Mouse (Mus musculus): Measurements from ENCODE around the gene Smurf1.

Gene Smurf1

DNA sequence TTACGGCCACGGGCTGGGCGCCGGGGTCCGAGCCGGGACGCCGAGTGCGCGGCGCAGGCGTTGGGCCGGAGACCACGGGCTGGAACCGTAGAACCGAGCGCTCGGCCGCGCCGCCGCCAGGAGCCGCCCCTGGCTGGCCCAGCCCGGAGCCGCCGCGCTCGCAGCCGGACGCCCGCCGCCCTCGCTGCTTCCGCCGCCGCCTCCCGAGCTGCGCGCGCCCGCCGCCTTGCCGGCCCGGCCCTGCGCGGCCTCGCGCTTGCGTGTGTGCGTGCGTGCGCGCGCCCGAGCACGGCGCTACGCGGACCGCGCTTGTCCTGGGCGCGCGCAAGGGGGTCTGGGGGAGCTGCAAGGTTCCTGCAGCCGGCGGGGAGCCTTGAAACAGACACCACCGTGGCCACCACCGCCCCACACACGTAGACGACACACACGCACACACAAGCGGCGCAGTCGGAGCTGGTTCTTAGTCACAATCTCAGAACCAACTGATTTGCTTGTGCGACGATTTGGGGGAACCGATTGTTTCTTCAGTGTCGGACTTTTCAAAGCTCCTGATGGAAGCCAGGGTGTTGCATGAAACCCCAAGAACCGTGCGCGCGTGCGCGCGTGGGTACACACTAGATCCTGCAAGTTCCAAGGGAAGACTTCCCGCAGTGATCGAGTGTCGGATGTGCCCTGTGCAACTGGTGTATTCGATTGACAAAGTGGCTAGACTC lies at the start of gene Smurf1:
Smurf1 (minus strand) TSS at position 209 of the 713 bp plus-strand sequence.
- peak; percentile 92 for DNase-seq (ENCODE audit: extremely low spot score)

DNA sequence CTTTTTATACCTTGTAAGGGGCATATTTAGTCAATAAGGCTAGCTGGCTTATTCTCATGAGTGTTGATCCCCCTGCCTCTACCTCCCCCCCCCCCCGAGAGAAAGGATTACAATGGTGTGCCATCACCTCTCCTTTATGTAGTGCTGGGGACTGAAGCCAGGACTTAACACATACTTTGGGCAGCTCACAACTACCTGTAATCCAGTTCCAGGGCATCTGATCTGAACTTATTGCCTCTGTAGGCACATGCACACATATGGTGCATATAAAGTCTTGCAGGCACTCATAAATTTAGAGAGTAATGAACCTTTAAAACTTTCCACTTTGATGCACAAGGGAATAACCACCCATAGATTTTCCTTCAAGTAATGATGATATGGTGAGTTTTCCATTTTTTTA lies 48.6 kb upstream of the Smurf1 start:
- DNase-seq (ENCODE audit: extremely low spot score), result no peak

DNA sequence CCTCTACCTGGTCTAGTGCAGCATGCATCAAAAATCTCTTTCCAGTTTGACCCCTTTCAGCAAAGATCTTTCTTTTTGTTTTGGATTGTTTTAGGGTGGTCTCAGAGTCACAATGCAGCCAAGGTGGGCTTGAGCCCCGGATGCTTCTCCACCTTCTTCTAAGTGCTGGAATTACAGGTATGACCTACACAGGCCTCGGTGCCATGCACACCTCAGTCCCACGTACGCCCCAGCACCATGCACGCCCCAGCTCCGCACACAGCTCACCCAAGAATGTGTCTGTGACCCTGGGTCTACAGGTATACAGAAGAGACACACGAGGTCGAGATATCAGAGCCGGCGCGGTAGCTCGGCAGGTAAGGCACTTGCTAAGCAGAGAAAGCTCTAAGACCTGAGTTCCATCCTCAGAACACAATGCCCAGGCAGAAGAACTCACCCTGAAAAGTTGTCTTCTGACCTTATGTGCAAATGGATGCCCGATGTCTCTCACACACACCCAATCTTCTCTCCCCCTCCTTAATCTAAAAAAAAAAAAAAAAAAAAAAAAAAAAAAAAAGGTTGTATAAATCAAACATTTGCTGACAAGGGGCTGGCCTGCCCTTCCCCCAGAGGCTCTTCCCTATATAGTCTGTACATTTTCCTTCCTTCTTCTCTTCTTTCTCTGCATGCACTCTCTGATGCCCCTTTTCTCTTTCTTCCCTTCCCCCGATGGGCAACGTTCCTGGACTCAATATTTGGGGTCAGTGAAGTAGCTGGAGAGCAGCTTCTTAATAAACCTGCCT lies 43.4 kb upstream of the Smurf1 start:
- no peak for DNase-seq (ENCODE audit: extremely low spot score)

DNA sequence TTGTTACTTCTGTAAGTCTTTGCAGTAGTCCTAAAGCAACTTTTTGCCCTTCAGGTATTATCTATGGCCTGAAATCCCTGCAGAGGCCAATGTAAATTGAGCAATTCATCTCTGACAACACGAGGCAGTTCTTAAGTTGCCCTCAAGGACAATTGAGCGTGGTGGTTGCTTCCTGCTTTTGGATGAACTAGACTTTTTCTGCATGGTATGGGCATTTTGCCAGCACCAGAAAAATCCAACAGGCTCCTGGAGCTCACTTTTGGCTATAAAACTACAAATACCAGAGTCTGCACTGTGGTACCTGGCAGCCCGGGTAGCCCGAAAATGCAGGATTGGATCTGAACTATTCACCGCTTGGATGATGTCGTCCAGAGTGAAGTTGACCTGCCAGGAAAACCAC lies 39.9 kb upstream of the Smurf1 start:
- DNase-seq (ENCODE audit: extremely low spot score), result no peak

DNA sequence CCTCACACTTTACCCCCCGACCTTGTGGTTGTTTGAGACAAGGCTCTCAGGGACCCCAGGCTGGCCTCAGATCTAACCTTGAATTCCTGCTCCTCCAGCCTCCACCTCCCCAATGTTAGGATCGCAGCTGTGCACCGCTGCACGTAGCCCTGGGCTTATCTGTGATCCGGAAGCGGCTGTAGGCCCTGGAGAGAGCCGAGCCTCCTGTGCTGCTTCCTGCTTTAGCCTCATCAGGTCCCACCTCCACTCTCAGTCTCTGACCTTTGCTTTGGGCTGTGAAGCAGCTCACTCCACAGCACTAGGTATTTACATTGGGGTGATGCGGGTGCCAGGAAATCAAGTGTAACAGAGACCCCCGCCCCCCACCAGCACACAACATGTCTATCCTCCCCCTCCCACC lies 38.8 kb upstream of the Smurf1 start:
- DNase-seq (ENCODE audit: extremely low spot score), result no peak

DNA sequence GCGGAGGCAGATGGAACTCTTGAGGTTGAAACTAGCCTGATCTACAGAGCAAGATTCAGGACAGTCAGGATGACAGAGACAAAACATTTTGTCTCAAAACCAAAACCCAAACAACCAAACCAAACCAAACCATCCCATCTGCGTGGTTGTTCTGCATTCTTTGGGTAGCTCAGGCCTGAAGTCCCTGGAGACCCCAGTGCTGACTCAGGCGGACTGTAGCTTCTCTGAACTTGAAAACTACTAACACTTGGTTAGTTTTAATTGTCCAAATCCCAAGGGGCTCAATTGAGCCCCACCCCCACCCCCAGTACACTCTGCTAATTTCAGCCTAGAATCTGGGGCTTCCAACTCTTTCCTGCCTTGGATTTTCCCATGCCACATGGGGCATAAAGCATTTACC lies 37.7 kb upstream of the Smurf1 start:
- no peak for DNase-seq (ENCODE audit: extremely low spot score)

DNA sequence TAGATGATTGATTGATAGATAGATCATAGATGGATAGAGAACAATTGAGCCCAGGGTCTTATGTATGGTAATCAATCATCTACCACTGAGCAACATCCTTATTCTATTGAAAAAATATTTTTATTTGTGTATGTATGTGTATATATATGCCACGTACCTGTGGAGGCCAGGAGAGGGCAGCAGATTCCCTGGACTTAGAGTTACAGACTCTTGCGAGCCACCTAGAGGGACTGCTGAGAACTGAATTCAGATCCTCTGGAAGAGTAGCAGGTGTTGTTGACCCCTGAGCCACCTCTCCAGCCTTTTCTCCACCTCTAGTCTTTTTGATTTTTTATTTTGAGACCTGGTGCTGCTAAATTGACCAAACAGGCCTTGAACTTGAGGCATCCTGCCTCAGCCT lies 32.8 kb upstream of the Smurf1 start:
- DNase-seq (ENCODE audit: extremely low spot score), result no peak

DNA sequence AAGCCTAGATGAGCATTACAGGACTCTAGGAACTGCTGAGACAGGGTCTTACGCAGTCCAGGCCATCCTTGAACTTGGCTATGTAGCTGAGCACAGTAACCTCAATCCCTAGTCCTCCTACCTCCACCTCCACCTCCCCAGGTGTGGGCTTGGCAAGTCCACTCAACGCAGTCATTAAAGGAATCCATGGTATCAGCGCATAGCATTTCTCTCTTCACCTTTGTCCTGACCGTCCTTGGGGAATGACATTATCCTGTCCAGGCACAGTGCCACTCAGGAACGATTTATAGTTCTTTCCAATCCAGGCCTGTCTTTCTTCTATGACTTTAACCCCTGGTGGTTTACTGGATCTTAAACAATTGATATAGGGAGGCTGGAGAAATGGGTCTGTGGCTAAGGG lies 24.8 kb upstream of the Smurf1 start:
- no peak for DNase-seq (ENCODE audit: extremely low spot score)

DNA sequence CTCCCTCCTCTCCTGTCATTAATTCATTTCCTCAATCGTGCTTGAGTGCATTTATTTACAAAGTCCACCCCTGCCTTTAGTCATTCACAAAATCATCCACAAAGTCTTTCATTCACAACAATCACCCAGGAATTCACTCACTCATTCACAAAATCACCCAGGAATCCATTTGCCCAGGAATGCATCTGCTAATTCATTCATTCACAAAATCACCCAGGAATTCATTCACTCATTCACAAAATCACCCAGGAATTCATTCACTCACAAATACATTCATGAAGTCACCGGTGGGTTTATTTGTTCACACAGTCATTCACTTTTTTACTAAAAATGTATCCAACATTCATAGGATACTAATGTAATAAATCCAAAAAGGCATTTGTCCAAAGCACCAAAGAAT lies 24.4 kb upstream of the Smurf1 start:
- DNase-seq (ENCODE audit: extremely low spot score), result no peak

DNA sequence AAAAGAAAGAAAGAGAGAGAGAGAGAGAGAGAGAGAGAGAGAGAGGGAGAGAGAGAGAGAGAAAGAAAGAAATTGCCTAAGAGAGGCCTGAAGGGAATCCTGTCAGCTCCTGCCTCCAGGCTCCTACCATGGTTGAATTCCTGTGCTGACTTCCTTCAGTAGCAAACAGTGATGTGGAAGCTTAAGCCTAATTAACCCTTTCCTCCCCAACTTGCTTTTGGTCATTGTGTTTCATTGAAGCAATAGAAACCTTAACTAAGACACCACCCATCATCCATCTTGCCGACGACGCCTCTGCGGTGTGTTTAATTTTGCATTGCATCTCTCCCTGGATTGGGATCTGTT lies 23.4 kb upstream of the Smurf1 start:
- DNase-seq (ENCODE audit: extremely low spot score), result no peak

DNA sequence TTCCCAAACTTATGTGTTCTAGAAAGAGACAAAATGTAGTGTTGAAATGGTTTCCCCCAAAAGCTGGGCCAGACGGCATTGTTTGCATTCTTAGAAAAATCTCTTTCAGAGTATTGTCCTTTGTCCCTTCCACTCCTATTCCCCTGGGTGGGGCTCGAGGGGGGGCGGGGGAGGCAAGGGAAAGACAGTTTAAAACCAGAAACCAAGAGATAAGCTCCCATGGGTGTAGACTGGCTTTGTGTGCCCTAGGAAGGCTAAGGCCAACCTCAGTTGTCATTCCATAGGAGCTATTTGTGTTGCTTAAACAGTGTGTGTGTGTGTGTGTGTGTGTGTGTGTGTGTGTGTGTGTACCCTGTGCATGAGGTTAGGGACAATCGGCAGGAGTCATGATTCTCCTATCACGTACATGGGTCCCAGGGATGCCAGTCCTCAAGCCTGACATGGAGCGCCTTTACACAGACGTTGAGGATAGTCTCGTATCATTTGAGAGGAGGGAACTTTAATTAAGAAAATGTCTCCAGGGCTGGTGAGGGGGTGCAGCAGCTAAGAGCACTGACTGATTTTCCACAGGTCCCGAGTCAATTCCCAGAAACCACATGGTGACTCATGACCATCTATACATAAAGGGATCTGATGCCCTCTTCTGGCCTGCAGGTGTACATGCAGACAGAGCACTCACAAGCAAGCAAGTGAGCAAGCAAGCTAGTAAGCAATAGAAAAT lies 22.9 kb upstream of the Smurf1 start:
- peak; percentile 60 for DNase-seq (ENCODE audit: extremely low spot score)

DNA sequence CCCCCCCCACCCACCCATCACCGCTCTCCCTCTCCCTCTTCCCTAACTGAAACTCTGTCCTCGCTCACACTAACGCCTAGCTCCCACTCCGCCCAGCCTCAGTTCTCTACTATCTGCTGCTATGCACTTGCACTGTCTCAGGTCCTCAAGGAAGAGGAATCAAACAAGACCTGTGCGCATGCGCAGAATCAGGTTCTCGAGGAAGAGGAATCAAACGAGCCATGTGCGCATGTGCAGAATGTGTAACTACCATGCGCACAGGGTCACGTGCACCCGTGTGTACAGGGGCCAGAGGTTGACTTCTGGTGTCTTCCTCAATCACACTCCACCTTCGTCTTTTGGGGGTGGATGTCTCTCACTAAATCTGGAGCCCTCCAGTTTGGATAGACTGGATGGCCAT lies 21.9 kb upstream of the Smurf1 start:
- no peak for DNase-seq (ENCODE audit: extremely low spot score)

DNA sequence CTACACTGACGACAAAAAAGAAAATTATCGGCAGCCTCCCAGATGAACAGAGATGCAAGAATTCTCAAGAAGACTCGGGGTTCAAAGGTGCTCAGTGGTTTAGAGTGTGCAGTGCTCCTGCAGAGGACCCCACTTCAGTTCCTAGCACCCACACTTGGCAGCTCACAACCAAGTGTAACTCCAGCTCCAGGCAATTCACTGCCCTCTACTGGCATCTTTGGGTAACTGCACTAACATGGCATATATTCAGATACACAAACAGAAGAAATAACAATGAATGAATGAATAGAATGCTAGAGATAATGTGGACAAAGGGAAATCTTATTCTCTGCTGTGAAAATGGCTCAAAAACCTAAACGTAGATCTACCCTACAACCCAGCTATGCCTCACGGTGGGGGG lies 19.2 kb upstream of the Smurf1 start:
- no peak for DNase-seq (ENCODE audit: extremely low spot score)

DNA sequence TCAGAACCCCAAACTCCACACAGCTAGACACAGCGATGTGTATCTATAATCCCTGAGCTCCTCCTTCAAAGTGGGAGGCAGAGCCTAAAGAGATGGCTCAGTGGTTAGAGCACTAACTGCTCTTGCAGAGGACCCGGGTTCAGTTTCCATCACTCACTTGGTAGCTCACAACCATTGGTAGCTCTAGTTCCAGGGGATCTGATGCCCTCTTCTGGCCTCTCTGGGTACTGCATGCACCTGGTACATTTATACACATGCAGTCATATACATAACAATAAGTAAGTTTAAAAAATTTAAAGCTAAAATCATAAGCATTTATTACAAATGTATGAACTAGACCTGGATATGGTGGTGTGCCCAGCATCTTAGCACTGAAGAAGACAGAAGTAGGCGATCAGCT lies 17.6 kb upstream of the Smurf1 start:
- no peak for DNase-seq (ENCODE audit: extremely low spot score)

DNA sequence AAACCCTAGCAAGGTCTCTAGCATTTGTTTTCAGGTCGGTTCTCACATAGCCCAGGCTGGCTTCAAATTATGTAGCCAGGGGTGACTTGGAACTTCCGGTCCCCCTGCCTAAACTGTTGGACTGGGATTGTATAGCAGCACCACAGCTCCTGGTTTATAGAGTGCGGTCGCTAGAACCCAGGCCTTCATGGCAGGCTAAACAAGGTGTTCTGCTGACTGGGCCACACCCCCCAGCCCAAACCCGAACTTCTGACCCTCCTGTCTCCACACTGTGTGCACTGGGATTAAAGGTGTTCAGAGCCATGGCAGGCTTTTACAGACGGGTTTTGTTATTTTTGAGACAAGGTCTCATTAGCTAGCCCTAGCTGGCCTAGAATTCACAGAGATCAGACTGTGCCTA lies 13.5 kb upstream of the Smurf1 start:
- no peak for DNase-seq (ENCODE audit: extremely low spot score)

DNA sequence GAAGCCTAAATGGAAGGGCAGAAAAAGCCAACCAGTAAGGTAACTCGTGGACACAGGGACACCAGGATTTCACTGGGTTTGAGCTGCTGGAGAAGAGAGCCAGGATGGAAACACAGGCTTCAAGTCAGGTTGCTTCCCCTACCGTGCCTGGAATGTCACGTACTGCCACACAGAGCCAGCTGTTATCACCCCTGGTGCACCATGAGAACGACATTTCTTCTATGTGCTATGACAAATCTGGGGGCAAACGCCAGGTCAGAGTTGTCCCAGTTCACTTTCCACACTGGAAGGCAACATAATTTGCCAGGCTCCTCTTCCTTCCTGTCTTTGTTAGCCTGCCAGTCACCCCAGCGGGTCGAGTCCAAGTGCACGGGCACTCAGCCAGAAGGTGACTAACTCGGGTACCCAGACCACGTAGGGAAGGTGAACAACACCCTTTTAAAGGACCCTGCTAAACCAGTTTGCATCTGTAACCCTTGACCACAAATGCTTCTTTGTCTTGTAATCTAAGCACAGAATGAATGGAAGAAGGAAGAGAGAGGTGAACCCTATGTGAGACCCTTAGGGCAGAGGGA lies 13.0 kb upstream of the Smurf1 start:
- no peak for DNase-seq (ENCODE audit: extremely low spot score)

DNA sequence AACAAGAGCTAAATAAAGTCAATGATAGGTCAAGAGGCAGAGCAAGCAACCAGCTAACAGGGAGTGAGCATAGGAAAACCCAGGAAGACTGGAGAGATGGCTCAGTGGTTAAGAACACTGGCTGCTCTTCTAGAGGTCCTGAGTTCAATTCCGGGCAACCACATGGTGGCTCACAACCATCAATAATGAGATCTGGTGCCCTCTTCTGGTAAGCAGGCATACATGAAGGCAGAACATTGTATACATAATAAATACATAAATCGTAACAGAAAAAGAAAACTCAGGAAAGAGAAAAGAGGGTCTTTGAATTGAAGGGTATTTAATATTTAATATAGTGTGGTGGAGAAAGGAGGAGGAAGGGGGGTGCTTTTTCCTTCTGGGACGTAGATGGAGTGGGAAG lies 5.6 kb upstream of the Smurf1 start:
- no peak for DNase-seq (ENCODE audit: extremely low spot score)

DNA sequence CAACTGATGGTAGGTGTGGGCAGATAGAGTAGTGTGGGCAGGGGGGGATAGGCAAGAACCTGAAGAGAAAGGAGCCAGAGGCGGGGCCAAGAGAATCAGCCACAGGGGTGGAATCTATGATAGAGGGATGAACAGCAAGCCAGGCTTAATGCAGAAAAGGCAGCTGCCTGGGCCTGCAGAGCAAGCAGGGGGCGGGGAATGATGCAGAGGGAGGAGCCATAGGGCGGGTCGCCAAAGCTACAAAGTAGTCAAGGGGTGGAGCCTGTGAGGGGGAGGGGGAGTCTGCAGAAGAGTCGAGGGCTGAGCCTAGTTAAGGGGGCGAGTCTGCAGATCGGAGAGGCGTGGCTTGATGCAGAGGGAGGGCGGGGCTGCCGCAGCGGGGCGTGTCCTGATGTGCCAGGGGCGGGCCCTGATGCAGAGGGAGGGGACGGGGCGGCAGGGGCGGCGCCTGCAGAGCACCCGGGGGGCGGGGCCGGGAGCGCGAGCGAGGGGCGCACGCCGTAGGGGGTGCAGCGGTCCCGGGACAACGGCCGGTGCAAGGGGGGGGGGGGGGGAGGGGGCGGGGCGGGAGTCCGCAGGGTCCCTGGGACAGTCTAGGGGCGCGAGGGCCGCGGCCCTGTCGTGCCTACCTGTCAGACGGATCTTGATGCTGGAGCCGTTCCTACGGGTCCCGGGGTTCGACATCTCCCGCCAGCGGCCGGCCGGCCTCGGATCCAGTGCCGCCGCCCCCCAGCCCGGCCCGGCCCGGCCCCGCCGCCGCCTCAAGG lies 592 bp downstream of the Smurf1 start:
- peak; percentile 98 for DNase-seq (ENCODE audit: extremely low spot score)

DNA sequence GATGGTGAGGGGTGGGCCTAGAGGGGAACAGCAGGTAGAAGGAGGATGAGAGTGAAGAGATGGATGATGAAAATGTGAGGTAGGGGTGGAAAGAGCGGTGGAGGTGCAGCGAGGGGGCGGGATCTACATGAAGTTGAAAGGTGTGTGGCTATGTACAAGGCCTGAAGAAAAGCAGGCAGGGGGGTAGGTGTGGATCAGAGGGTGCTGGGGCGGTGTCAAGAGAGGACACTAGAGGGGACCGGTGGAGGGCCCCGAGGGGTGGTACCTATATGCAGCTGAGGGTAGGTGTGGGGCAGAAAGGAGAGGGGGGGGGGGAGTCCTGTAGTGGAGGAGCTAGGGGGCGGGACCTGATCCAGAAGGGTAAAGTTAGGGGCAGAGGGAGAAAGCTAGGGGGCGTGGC lies 1.2 kb downstream of the Smurf1 start:
- DNase-seq (ENCODE audit: extremely low spot score), result no peak

DNA sequence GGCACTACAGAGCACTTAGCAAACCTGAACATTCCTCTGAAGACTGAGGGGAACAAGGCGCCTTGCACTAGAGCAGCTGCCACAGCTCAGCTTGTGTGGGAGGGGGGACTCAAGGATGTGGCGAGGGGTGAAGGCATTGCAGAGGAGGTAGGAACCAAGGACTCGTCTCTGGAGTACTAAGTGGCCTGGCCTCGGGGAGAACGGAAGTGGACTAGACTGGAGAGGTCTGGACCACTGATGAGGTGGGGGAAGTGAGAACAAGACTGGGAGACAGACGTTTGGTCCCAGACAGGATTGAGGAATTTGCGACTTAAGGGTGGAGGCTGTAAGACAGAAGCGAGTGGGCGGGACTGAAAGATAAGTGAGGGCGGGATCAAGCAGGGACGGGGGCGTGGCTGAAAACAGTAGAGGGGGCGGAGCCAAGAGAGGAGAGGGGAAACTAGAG lies 1.8 kb downstream of the Smurf1 start:
- DNase-seq (ENCODE audit: extremely low spot score), result peak; percentile 75

DNA sequence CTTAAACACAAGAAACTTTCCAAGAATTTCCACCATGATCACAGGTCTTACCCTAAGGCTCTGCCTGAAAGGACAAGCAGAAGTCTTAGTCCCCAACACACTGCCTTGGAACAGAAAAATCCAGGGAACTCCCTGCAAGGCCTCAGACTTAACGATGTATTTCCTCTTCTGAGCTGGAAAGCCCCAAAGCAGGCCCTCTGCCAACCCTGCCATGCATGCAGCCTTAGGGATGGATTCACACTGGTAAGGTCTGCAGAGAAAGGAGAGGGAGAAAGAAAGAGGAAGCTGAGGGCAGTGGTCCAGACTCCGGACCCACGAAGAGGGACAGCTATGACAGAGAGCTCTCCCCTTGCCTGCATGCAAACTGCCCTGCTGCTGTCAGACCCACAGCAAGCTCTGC lies 2.2 kb downstream of the Smurf1 start:
- no peak for DNase-seq (ENCODE audit: extremely low spot score)

DNA sequence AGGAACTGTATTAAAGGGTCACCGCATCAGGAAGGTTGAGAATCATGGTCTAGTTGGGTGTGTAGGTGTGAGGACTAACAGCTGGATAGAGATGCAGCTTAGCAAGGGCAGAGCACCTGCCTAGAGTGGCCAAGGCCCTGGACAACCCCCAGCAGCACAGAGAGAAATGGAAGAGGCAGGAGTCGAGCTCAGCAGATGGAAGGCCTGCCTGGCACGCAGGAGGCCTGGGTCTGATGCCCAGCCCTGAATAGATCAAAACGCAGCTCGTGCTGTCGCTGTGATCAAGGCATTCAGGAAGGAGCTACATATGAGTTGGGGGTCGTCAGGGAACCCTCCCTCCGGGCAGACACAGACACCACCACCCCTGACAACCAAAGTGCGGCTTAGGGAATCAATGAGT lies 7.4 kb downstream of the Smurf1 start:
- DNase-seq (ENCODE audit: extremely low spot score), result no peak

Measured in embryo, embryonic 9.5 days (tissue).